Mouse (Mus musculus) embryonic facial prominence, embryonic 13.5 days (tissue): Measurements from ENCODE around the gene Slc32a1. TPM values are rescaled to one million over a fixed set of nuclear protein-coding genes. Genes with fewer than 3 reads are reported as not detected.

Experiments used
- microRNA counts: library from miRNA; unstranded; fragments of <30 nt; microRNA quantifications from one replicate; lab custom pipeline; 2016
- microRNA-seq: library from miRNA; unstranded; fragments of <30 nt; microRNA quantifications from one replicate; pipeline ENCODE4, GENCODE M21; 2016
- polyA plus RNA-seq: library from polyadenylated mRNA; unstranded; fragments of >200 nt; fragmentation: Nextera tagmentation; extraction: Ambion mirVana; gene quantifications from 2 replicates; pipeline ENCODE4 v1.2.1, GENCODE M21; 2015

Gene Slc32a1
- polyA plus RNA-seq, 1 experiment from 2014 or later = not detected

MicroRNA genes within 50 kb of the gene (microRNA counts, 519-probe panel; counts per million panel counts)
- microRNA mmu-miR-3474 (lab: Ali Mortazavi, UCI) = 236 counts per million, percentile 44 among the panel's probes with 10 or more counts

Small RNA genes within 50 kb of the gene (microRNA-seq; reads per million reads assigned to microRNA genes)
- 2.4 reads per million, percentile 7 among the genes with 10 or more reads in this experiment for gene Mir3474

Other genes starting within 250 kb of the Slc32a1 start
- gene Snhg11, start 235.1 kb upstream of the Slc32a1 start, polyA plus RNA-seq = 9.8 and 13.1 TPM in 2 replicates
- 19.1 and 21.6 TPM in 2 replicates for gene Ralgapb, start 200.9 kb upstream of the Slc32a1 start, polyA plus RNA-seq
- not detected in 2 replicates for gene Adig, start 108.2 kb upstream of the Slc32a1 start, polyA plus RNA-seq
- 1.3 TPM in 2 replicates for gene Arhgap40, start 98.0 kb upstream of the Slc32a1 start, polyA plus RNA-seq
- 13.1 and 13.5 TPM in 2 replicates for gene Actr5, start 14.1 kb downstream of the Slc32a1 start, polyA plus RNA-seq
- 3.2 and 3.6 TPM in 2 replicates for gene Ppp1r16b, start 54.6 kb downstream of the Slc32a1 start, polyA plus RNA-seq
- gene Fam83d, start 157.3 kb downstream of the Slc32a1 start, polyA plus RNA-seq = 46.8 and 47.5 TPM in 2 replicates
- gene Dhx35, start 184.0 kb downstream of the Slc32a1 start, polyA plus RNA-seq = 15.1 and 16.5 TPM in 2 replicates